Mouse (Mus musculus): ENCODE results near the gene Zfp143. TPM values are rescaled to one million over a fixed set of nuclear protein-coding genes. Genes with fewer than 3 reads are reported as not detected.
A peak's percentile ranks its signal among the peaks of the same experiment; 100 is the strongest.
"Not testable (repeated sequence)": the region's sequence is repeated elsewhere in the genome, so short reads cannot be mapped to it uniquely, and the experiment has no call there.

Zfp143 gene
- total and polyA plus RNA-seq, 2 experiments, result 6.5 to 6.6 TPM

DNA sequence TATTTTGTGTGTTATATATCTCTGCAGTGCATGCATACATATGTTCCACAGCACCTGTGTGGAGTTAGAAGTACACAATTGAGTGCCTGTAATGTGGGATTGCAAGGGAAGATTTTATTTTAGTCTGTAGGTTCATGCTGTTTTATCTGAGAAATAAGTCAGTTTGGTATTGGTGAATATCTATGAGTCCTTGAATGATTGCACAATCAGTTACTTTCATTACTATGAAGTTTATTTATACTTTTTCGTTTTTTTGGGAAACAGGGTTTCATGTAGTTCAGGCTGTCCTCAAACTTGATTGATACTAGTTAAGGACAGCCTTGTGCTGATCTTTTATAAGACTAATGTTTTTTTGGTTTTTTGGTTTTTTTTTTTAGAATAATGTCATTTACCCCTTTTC lies 37.5 kb upstream of the Zfp143 start:
- H3K9ac ChIP-seq (ENCODE audit: low read depth, low read length), result no peak overlapping the region
- WGBS, result 14% methylated on average over 1 of the region's 1 CpGs
- no peak for TF ChIP-seq CTCF (IDR thresholded peaks at IDR 0.05; ENCODE audit: low read depth, low read length)
- TF ChIP-seq POLR2A (IDR thresholded peaks at IDR 0.05; ENCODE audit: extremely low read depth, insufficient read depth, low read length), result no peak
- H3K4me3 ChIP-seq (ENCODE audit: insufficient read depth, low read depth, low read length), result no peak overlapping the region
- peaks cover 15% of the 10 kb centered on the region; the same call in 1 of the 2 replicates for H3K4me1 ChIP-seq (ENCODE audit: control insufficient read depth, insufficient read depth, low read length)
- H3K36me3 ChIP-seq (ENCODE audit: control insufficient read depth, insufficient read depth, low read length), result peaks cover 6% of the 10 kb centered on the region
- no peak overlapping the region for H3K27ac ChIP-seq (replicated peaks; ENCODE audit: insufficient read depth, low read depth, low read length)
- H3K79me2 ChIP-seq (ENCODE audit: control insufficient read depth, insufficient read depth, low read length), result peaks cover 27% of the 10 kb centered on the region; the same call in 1 of the 2 replicates
- H3K27me3 ChIP-seq (ENCODE audit: control insufficient read depth, insufficient read depth, low read length), result no peaks in the 10 kb centered on the region
- DNase-seq (ENCODE audit: extremely low read depth, low read depth, low spot score), result peak; percentile 61

DNA sequence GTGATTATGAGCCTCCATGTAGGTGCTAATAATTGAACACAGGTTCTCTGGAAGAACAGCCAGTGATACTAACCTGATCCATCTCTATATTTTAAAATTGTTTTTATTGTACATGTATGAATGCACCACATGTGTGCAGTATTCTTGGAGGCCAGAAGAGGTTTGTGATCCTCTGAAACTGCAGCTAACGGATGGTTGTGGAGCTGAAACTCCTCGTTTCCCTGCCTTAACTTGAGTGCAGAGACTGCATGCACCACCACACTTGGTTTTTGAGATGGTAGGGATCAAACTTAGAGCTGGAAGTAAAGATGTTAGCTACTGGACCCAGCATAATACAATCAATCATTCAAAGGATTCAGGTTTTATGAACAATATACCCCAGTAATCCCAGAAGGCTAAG lies 34.4 kb upstream of the Zfp143 start:
- no peak overlapping the region for H3K4me3 ChIP-seq (ENCODE audit: insufficient read depth, low read depth, low read length)
- H3K36me3 ChIP-seq (ENCODE audit: control insufficient read depth, insufficient read depth, low read length), result peaks cover 21% of the 10 kb centered on the region
- peaks cover 22% of the 10 kb centered on the region; the same call in 1 of the 2 replicates for H3K79me2 ChIP-seq (ENCODE audit: control insufficient read depth, insufficient read depth, low read length)
- TF ChIP-seq POLR2A (IDR thresholded peaks at IDR 0.05; ENCODE audit: extremely low read depth, insufficient read depth, low read length) (no peak), CTCF (IDR thresholded peaks at IDR 0.05; ENCODE audit: low read depth, low read length) (no peak)
- no peaks in the 10 kb centered on the region for H3K27me3 ChIP-seq (ENCODE audit: control insufficient read depth, insufficient read depth, low read length)
- H3K4me1 ChIP-seq (ENCODE audit: control insufficient read depth, insufficient read depth, low read length), result peaks cover 5% of the 10 kb centered on the region; the same call in 1 of the 2 replicates
- WGBS, result 87% methylated on average over 2 of the region's 2 CpGs
- H3K27ac ChIP-seq (replicated peaks; ENCODE audit: insufficient read depth, low read depth, low read length), result no peak overlapping the region
- no peak overlapping the region for H3K9ac ChIP-seq (ENCODE audit: low read depth, low read length)
- no peak for DNase-seq (ENCODE audit: extremely low read depth, low read depth, low spot score)

DNA sequence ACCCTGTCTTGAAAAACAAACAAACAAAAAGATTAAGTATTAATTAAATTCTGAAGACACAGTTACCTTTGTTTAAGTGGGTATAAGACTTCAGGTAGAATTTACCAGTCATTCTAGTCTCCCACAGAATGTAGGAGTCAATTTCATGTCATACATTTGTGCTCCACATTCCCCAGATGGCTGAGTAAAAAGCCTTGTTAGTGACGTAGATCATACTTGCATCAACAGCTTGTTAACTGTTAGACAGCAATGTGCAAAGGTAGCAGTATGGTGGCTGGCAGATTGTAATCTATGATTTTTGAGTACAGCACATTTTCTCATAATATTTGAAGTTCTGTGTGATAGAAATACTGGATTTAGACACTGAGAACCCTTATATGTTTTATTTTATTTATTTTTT lies 32.2 kb upstream of the Zfp143 start:
- Histone ChIP-seq H3K4me1 (ENCODE audit: control insufficient read depth, insufficient read depth, low read length) (no peaks in the 10 kb centered on the region; the same call in 1 of the 2 replicates), H3K36me3 (ENCODE audit: control insufficient read depth, insufficient read depth, low read length) (peaks cover 38% of the 10 kb centered on the region)
- WGBS, result 60% methylated on average over 1 of the region's 1 CpGs

DNA sequence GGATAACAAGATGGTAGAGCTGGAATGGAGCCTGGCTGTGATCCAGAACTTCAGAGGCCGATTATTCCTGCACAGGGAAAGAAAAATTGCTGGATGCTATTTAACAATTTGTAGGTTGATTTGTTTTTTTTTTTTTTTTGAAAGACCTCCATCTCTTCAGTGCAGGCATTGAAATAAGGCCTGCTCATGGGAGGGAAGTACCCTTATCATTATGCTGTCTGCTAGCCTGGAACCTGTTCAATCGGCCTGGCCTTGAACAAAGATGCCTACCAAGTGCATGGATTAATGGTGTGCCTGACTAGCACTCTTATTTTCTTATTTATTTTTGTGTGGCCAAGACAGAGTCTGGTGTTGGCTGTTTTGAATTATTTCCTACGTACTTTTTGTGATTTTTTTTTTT lies 30.7 kb upstream of the Zfp143 start:
- H3K36me3 ChIP-seq (ENCODE audit: control insufficient read depth, insufficient read depth, low read length), result peaks cover 47% of the 10 kb centered on the region
- peaks cover 9% of the 10 kb centered on the region; the same call in 1 of the 2 replicates for H3K79me2 ChIP-seq (ENCODE audit: control insufficient read depth, insufficient read depth, low read length)
- WGBS, result 58% methylated on average over 3 of the region's 3 CpGs
- H3K27me3 ChIP-seq (ENCODE audit: control insufficient read depth, insufficient read depth, low read length), result no peaks in the 10 kb centered on the region
- no peak overlapping the region for H3K9ac ChIP-seq (ENCODE audit: low read depth, low read length)
- H3K27ac ChIP-seq (replicated peaks; ENCODE audit: insufficient read depth, low read depth, low read length), result no peak overlapping the region
- no peak for DNase-seq (ENCODE audit: extremely low read depth, low read depth, low spot score)
- no peaks in the 10 kb centered on the region; the same call in 1 of the 2 replicates for H3K4me1 ChIP-seq (ENCODE audit: control insufficient read depth, insufficient read depth, low read length)
- no peak for TF ChIP-seq CTCF (IDR thresholded peaks at IDR 0.05; ENCODE audit: low read depth, low read length)
- no peak for TF ChIP-seq POLR2A (IDR thresholded peaks at IDR 0.05; ENCODE audit: extremely low read depth, insufficient read depth, low read length)
- no peak overlapping the region for H3K4me3 ChIP-seq (ENCODE audit: insufficient read depth, low read depth, low read length)

More for the DNA sequence above, 32.2 kb upstream of the Zfp143 start:
- no peak for DNase-seq (ENCODE audit: extremely low read depth, low read depth, low spot score)
- Histone ChIP-seq H3K4me3 (ENCODE audit: insufficient read depth, low read depth, low read length) (no peak overlapping the region), H3K27ac (replicated peaks; ENCODE audit: insufficient read depth, low read depth, low read length) (no peak overlapping the region), H3K79me2 (ENCODE audit: control insufficient read depth, insufficient read depth, low read length) (peaks cover 17% of the 10 kb centered on the region; the same call in 1 of the 2 replicates), H3K9ac (ENCODE audit: low read depth, low read length) (no peak overlapping the region), H3K27me3 (ENCODE audit: control insufficient read depth, insufficient read depth, low read length) (no peaks in the 10 kb centered on the region)
- TF ChIP-seq CTCF (IDR thresholded peaks at IDR 0.05; ENCODE audit: low read depth, low read length) (no peak), POLR2A (IDR thresholded peaks at IDR 0.05; ENCODE audit: extremely low read depth, insufficient read depth, low read length) (no peak)

DNA sequence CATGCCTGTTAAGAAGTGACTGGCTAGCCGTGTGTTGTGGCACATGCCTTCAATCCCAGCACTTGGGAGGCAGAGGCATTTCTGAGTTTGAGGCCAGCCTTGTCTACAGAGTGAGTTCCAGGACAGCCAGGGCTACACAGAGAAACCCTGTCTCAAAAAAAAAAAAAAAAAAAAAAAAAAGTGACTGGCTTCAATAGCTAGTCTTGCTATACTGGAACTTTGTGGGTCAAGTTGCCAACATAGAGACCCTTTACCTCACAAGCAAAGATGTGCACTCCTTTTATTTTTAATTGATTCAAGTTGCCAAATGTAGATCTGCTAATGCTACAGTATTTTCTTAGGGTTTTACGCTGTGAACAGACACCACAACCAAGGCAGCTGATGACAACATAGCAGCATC lies 3.3 kb upstream of the Zfp143 start:
- H3K4me3 ChIP-seq (ENCODE audit: insufficient read depth, low read depth, low read length); H3K27me3 ChIP-seq (ENCODE audit: control insufficient read depth, insufficient read depth, low read length); H3K79me2 ChIP-seq (ENCODE audit: control insufficient read depth, insufficient read depth, low read length); H3K27ac ChIP-seq (replicated peaks; ENCODE audit: insufficient read depth, low read depth, low read length); DNase-seq (ENCODE audit: extremely low read depth, low read depth, low spot score); H3K4me1 ChIP-seq (ENCODE audit: control insufficient read depth, insufficient read depth, low read length); H3K9ac ChIP-seq (ENCODE audit: low read depth, low read length): not testable (repeated sequence)
- peaks cover 27% of the 10 kb centered on the region for H3K36me3 ChIP-seq (ENCODE audit: control insufficient read depth, insufficient read depth, low read length)
- WGBS, result 100% methylated on average over 2 of the region's 2 CpGs

DNA sequence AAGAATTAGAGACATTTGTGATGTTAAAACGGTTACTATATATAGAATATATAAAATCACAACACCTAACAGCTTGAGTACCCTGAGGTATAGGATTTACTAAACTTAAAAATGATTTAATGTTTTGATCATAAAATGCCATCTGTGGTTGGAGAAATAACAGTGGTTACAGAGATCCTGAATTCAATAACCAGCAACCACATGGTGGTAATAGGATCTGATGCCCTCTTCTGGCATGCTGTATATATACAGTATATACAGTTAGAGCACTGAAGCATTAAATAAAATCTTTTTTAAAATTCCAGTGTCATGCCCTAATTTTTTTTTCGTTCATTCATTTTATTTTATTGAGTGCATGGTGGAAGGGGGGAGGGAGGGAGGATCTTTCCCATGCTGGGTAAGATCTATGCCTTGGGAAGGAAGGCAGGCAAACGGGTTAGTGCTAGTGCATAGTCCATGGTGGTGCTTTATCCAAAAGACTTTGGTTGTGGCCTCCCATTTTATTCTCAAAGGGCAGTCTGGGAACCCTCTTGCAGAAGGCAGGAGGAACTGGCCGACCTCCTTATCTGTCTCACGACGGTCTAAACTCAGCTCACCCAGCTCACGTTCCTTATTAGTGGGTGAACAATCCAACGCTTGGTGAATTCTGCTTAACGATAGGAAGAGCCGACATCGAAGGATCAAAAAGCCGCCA lies 1.8 kb upstream of the Zfp143 start:
- Histone ChIP-seq H3K27me3 (ENCODE audit: control insufficient read depth, insufficient read depth, low read length) (no peaks in the 10 kb centered on the region), H3K36me3 (ENCODE audit: control insufficient read depth, insufficient read depth, low read length) (peaks cover 16% of the 10 kb centered on the region; the same call in 1 of the 2 replicates), H3K4me3 (ENCODE audit: insufficient read depth, low read depth, low read length) (no peak overlapping the region), H3K4me1 (ENCODE audit: control insufficient read depth, insufficient read depth, low read length) (peaks cover 12% of the 10 kb centered on the region), H3K27ac (replicated peaks; ENCODE audit: insufficient read depth, low read depth, low read length) (no peak overlapping the region), H3K79me2 (ENCODE audit: control insufficient read depth, insufficient read depth, low read length) (peaks cover 15% of the 10 kb centered on the region; the same call in 1 of the 2 replicates), H3K9ac (ENCODE audit: low read depth, low read length) (no peak overlapping the region)
- no peak for TF ChIP-seq POLR2A (IDR thresholded peaks at IDR 0.05; ENCODE audit: extremely low read depth, insufficient read depth, low read length)
- TF ChIP-seq CTCF (IDR thresholded peaks at IDR 0.05; ENCODE audit: low read depth, low read length), result no peak
- peak; percentile 29 for DNase-seq (ENCODE audit: extremely low read depth, low read depth, low spot score)
- 86% methylated on average over 12 of the region's 12 CpGs for WGBS
